ENCODE assay signal across 9 mouse cellular contexts in genomic region chr12:40134529-40134928, GRCm38 (mm10). TPM values are rescaled to one million over a fixed set of nuclear protein-coding genes. Genes with fewer than 3 reads are reported as not detected.
DNase-seq lines count a peak whose midpoint lies in the region; ATAC-seq lines count a peak whose summit lies in the region.
"Had no signal": no experiment of that assay in that cellular context is flagged by ENCODE, and none has a peak within 500 bp of the region (broad histone marks: within the 10 kb centered on the region; RNA-seq: fewer than 3 reads in every experiment).

No protein-coding gene starts in this region.

- no peak overlapping the region for H3K9ac ChIP-seq in kidney, embryonic 16.5 days (replicated peaks; ENCODE audit: low read length)
- no peak overlapping the region for H3K9ac ChIP-seq in embryonic facial prominence, embryonic 14.5 days (ENCODE audit: low read depth, low read length)
- H3K9ac ChIP-seq in intestine, embryonic 15.5 days = no peak overlapping the region
- no peak overlapping the region for H3K9ac ChIP-seq in neural tube, embryonic 13.5 days

- ATAC-seq in kidney, embryonic 16.5 days (ENCODE audit: low FRiP score, low TSS enrichment) = peak; percentile 17
- no peak for ATAC-seq in embryonic facial prominence, embryonic 14.5 days (ENCODE audit: low read depth)
- peak; percentile 13; the same call in 1 of the 2 replicates for ATAC-seq in intestine, embryonic 15.5 days
- ATAC-seq in neural tube, embryonic 13.5 days (ENCODE audit: low read depth) = no peak

- 41% methylated on average over 11 of the region's 11 CpGs for WGBS in kidney, embryonic 16.5 days
- WGBS in embryonic facial prominence, embryonic 14.5 days = 48% methylated on average over 11 of the region's 11 CpGs
- 53% methylated on average over 11 of the region's 11 CpGs for WGBS in intestine, embryonic 15.5 days
- 50% methylated on average over 11 of the region's 11 CpGs for WGBS in neural tube, embryonic 13.5 days

- H3K4me2 ChIP-seq in kidney, embryonic 16.5 days (replicated peaks; ENCODE audit: low read depth, low read length) = peak overlapping the region; percentile 60
- peak overlapping the region; percentile 86 for H3K4me2 ChIP-seq in embryonic facial prominence, embryonic 14.5 days (ENCODE audit: low read depth, low read length)
- H3K4me2 ChIP-seq in intestine, embryonic 15.5 days (replicated peaks) = peak overlapping the region; percentile 81
- H3K4me2 ChIP-seq in neural tube, embryonic 13.5 days = peak overlapping the region; percentile 84

- H3K9me3 ChIP-seq in kidney, embryonic 16.5 days (ENCODE audit: low read length) = no peaks in the 10 kb centered on the region
- H3K9me3 ChIP-seq in embryonic facial prominence, embryonic 14.5 days (ENCODE audit: control insufficient read depth, low read length) = no peaks in the 10 kb centered on the region
- H3K9me3 ChIP-seq in intestine, embryonic 15.5 days = no peaks in the 10 kb centered on the region
- H3K9me3 ChIP-seq in neural tube, embryonic 13.5 days = no peaks in the 10 kb centered on the region

- peak overlapping the region; percentile 48 for H3K4me3 ChIP-seq in kidney, embryonic 16.5 days (ENCODE audit: low read length)
- H3K4me3 ChIP-seq in embryonic facial prominence, embryonic 14.5 days (ENCODE audit: low read depth, low read length) = peak overlapping the region; percentile 46
- H3K4me3 ChIP-seq in intestine, embryonic 15.5 days (replicated peaks) = no peak overlapping the region
- H3K4me3 ChIP-seq in neural tube, embryonic 13.5 days = peak overlapping the region; percentile 42

- H3K27ac ChIP-seq in kidney, embryonic 16.5 days (ENCODE audit: low read length) = no peak overlapping the region
- no peak overlapping the region for H3K27ac ChIP-seq in embryonic facial prominence, embryonic 14.5 days (replicated peaks; ENCODE audit: low read depth, low read length)
- H3K27ac ChIP-seq in intestine, embryonic 15.5 days = no peak overlapping the region
- no peak overlapping the region for H3K27ac ChIP-seq in neural tube, embryonic 13.5 days (replicated peaks)

- peaks cover 13% of the 10 kb centered on the region for H3K27me3 ChIP-seq in kidney, embryonic 16.5 days (ENCODE audit: insufficient read depth, low read length)
- H3K27me3 ChIP-seq in embryonic facial prominence, embryonic 14.5 days (replicated peaks; ENCODE audit: control insufficient read depth, insufficient read depth, low read length) = peaks cover 29% of the 10 kb centered on the region
- no peaks in the 10 kb centered on the region for H3K27me3 ChIP-seq in intestine, embryonic 15.5 days (replicated peaks)
- peaks cover 38% of the 10 kb centered on the region for H3K27me3 ChIP-seq in neural tube, embryonic 13.5 days

- H3K4me1 ChIP-seq in kidney, embryonic 16.5 days (ENCODE audit: insufficient read depth, low read length) = 0 out of 2 replicates have a peak, but pooled peaks cover 3% of the 10 kb centered on the region
- peaks cover 3% of the 10 kb centered on the region; the same call in 1 of the 2 replicates for H3K4me1 ChIP-seq in embryonic facial prominence, embryonic 14.5 days (ENCODE audit: control insufficient read depth, insufficient read depth, low read length)
- no peaks in the 10 kb centered on the region for H3K4me1 ChIP-seq in intestine, embryonic 15.5 days (replicated peaks)
- peaks cover 20% of the 10 kb centered on the region for H3K4me1 ChIP-seq in neural tube, embryonic 13.5 days (replicated peaks)

- intact Hi-C loops in gastrocnemius, postnatal 36 days (cut with DNase I) = no loop called here

- no peaks in the 10 kb centered on the region for H3K36me3 ChIP-seq in kidney, embryonic 16.5 days (ENCODE audit: insufficient read depth, low read length)
- H3K36me3 ChIP-seq in embryonic facial prominence, embryonic 14.5 days (ENCODE audit: control insufficient read depth, insufficient read depth, low read length) = no peaks in the 10 kb centered on the region
- H3K36me3 ChIP-seq in intestine, embryonic 15.5 days = no peaks in the 10 kb centered on the region
- H3K36me3 ChIP-seq in neural tube, embryonic 13.5 days = no peaks in the 10 kb centered on the region

- no peak for DNase-seq in kidney, adult 11 months
- DNase-seq in embryonic facial prominence, embryonic 14.5 days (ENCODE audit: low spot score) = no peak
- no peak for DNase-seq in adrenal gland, adult 8-10 months
- no peak for DNase-seq in gastrocnemius, postnatal 36 days
- DNase-seq in thymus, postnatal 14 days = no peak

RNA-seq across cellular contexts. Expression of gene Scin, which starts 0.5 kb away (rescaled TPM):
- 25.1 and 26.3 TPM in 2 replicates for polyA plus RNA-seq in kidney, embryonic 16.5 days (2015; fragmentation: Nextera tagmentation; extraction: Ambion mirVana)
- polyA plus RNA-seq in embryonic facial prominence, embryonic 14.5 days (2014; fragmentation: Nextera tagmentation; extraction: Ambion mirVana) = 4.7 and 5.8 TPM in 2 replicates
- 43.7 and 46.1 TPM in 2 replicates for polyA plus RNA-seq in intestine, embryonic 15.5 days (2015; fragmentation: Nextera tagmentation; extraction: Ambion mirVana)
- 0.59 and 0.94 TPM in 2 replicates for polyA plus RNA-seq in neural tube, embryonic 13.5 days (2015; fragmentation: Nextera tagmentation; extraction: Ambion mirVana)
- 1 to 10 TPM; 1.7 to 2.4 (median 2.1) TPM for total RNA-seq in adrenal gland, adult 8-10 months (2022)
- total RNA-seq in gastrocnemius, postnatal 36 days (2021) = under 1 TPM; 0.76 to 0.97 TPM
- total RNA-seq: neutrophil, adult 5-6 weeks had no signal

Comparison
In these comparisons a context has a peak if more than half of its experiments do, and no peak if none do; other contexts are left out.
1. ATAC-seq: peak in kidney, embryonic 16.5 days (single experiment) and intestine, embryonic 15.5 days (single experiment); none in embryonic facial prominence, embryonic 14.5 days (single experiment) and neural tube, embryonic 13.5 days (single experiment).
2. Peak in every context shown above with its lines, with median percentiles within 50 percentile points of each other: H3K4me2 ChIP-seq.